Mouse (Mus musculus): ENCODE data around the gene Zfp467. TPM values are rescaled to one million over a fixed set of nuclear protein-coding genes. Genes with fewer than 3 reads are reported as not detected.

The Zfp467 gene
- polyA plus RNA-seq (2012; rRNA removed), result 42.1 and 51.4 TPM in 2 replicates

- peak; percentile 71 for DNase-seq
Observed at GRCm38 (mm10) chr6:48445181-48446101, at the start of gene Zfp467. Zfp467 (minus strand) TSS chr6:48445825.

DNA sequence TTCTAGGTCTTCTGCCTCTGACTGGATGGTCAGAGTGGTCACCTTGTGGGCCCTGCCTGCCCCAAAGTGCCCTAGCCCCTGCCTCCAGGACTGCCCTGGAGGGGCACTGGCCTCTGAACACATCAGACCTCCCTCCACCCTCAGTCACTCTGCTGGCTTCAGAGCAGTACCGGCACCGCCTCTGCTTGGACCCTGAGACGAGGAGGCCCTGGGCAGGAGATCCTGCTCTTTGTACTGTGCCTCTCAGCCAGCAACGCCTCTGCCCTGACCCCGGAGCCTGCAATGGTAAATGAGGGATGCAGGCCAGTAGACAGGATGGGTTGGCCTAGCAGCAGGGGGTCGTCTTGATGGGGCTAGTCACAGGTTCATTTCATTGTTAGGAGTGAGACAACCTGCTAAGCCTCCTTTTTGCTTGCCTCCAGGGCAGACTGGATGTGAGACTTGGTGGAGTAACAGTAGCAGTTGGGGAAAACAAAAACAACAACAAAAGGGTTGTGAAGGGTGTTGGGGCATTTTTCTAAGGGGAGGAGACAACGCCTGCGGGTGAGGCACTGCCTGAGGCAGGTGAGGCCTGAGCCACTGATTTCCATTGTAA lies 47.6 kb upstream of the Zfp467 start:
- no peak for DNase-seq
- Histone ChIP-seq H3K4me3 (replicated peaks; ENCODE audit: extremely low read depth, low read depth, low read length) (no peak overlapping the region), H3K4me1 (ENCODE audit: control insufficient read depth, insufficient read depth, low read length) (no peaks in the 10 kb centered on the region)
- no peak for TF ChIP-seq CTCF (IDR thresholded peaks at IDR 0.05; ENCODE audit: insufficient read depth, low read length)
- no peak for TF ChIP-seq POLR2A (IDR thresholded peaks at IDR 0.05; ENCODE audit: borderline replicate concordance, extremely low read depth, low read depth, low read length)
- 63% methylated on average over 8 of the region's 8 CpGs for WGBS

More at GRCm38 (mm10) chr6:48445181-48446101, at the start of gene Zfp467:
- under 1% methylated on average over 63 of the region's 65 CpGs for WGBS
- peak within 1 kb of the TSS; percentile 89 for H3K4me3 ChIP-seq (replicated peaks; ENCODE audit: extremely low read depth, low read depth, low read length)
- H3K4me1 ChIP-seq (ENCODE audit: control insufficient read depth, insufficient read depth, low read length), result no peaks in the 10 kb centered on the region
- peak; percentile 67; the same call in 1 of the 2 replicates for TF ChIP-seq POLR2A (IDR thresholded peaks at IDR 0.05; ENCODE audit: borderline replicate concordance, extremely low read depth, low read depth, low read length)
- no peak for TF ChIP-seq CTCF (IDR thresholded peaks at IDR 0.05; ENCODE audit: insufficient read depth, low read length)

DNA sequence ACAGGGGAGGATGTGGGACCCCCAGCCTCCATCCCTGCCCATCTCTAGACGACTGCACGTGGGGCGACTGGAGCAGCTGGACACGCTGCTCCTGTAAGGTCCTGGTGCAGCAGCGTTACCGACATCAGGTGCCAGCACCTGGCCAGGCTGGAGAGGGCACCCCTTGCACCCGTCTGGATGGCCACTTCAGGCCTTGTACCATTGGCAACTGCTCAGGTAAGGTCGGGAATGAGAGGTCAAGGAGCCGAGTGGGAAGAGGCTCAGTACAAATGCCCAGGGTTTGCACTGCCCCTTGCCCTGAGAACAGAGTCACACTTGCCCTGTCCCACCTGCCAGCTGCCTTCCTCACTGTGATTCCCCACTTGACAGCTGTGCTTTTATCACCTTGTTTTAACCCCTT lies 45.7 kb upstream of the Zfp467 start:
- Histone ChIP-seq H3K4me1 (ENCODE audit: control insufficient read depth, insufficient read depth, low read length) (no peaks in the 10 kb centered on the region), H3K4me3 (replicated peaks; ENCODE audit: extremely low read depth, low read depth, low read length) (no peak overlapping the region)
- 52% methylated on average over 9 of the region's 9 CpGs for WGBS
- DNase-seq, result peak; percentile 40
- TF ChIP-seq POLR2A (IDR thresholded peaks at IDR 0.05; ENCODE audit: borderline replicate concordance, extremely low read depth, low read depth, low read length) (no peak), CTCF (IDR thresholded peaks at IDR 0.05; ENCODE audit: insufficient read depth, low read length) (no peak)

DNA sequence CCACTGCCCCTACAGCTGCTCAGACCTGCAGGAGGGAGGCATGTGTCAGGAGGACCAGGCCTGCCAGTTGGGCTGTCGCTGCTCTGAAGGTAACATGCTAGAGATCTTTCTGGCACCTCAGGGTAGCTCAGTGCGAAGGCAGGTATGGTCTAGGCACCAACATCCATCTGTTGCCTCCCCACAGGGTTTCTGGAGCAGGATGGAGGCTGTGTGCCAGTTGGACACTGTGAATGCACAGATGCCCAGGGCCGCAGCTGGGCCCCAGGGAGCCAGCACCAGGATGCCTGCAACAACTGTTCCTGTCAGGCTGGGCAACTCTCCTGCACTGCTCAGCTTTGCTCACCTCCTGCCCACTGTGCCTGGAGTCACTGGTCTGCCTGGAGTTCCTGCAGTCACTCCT lies 44.1 kb upstream of the Zfp467 start:
- H3K4me3 ChIP-seq (replicated peaks; ENCODE audit: extremely low read depth, low read depth, low read length), result no peak overlapping the region
- WGBS, result 89% methylated on average over 3 of the region's 3 CpGs
- no peak for DNase-seq
- no peaks in the 10 kb centered on the region for H3K4me1 ChIP-seq (ENCODE audit: control insufficient read depth, insufficient read depth, low read length)
- TF ChIP-seq CTCF (IDR thresholded peaks at IDR 0.05; ENCODE audit: insufficient read depth, low read length), result no peak
- no peak for TF ChIP-seq POLR2A (IDR thresholded peaks at IDR 0.05; ENCODE audit: borderline replicate concordance, extremely low read depth, low read depth, low read length)

- no peak for DNase-seq
- no peak overlapping the region for H3K4me3 ChIP-seq (replicated peaks; ENCODE audit: extremely low read depth, low read depth, low read length)
Observed at GRCm38 (mm10) chr6:48487747-48488725, 42.4 kb upstream of the Zfp467 start.

GRCm38 (mm10) chr6:48482501-48482900 lies 36.9 kb upstream of the Zfp467 start:
- 81% methylated on average over 5 of the region's 5 CpGs for WGBS
- TF ChIP-seq POLR2A (IDR thresholded peaks at IDR 0.05; ENCODE audit: borderline replicate concordance, extremely low read depth, low read depth, low read length), result no peak
- TF ChIP-seq CTCF (IDR thresholded peaks at IDR 0.05; ENCODE audit: insufficient read depth, low read length), result no peak
- DNase-seq, result no peak
- Histone ChIP-seq H3K4me1 (ENCODE audit: control insufficient read depth, insufficient read depth, low read length) (no peaks in the 10 kb centered on the region), H3K4me3 (replicated peaks; ENCODE audit: extremely low read depth, low read depth, low read length) (no peak overlapping the region)

More at GRCm38 (mm10) chr6:48487747-48488725, 42.4 kb upstream of the Zfp467 start:
- no peaks in the 10 kb centered on the region for H3K4me1 ChIP-seq (ENCODE audit: control insufficient read depth, insufficient read depth, low read length)
- TF ChIP-seq CTCF (IDR thresholded peaks at IDR 0.05; ENCODE audit: insufficient read depth, low read length) (no peak), POLR2A (IDR thresholded peaks at IDR 0.05; ENCODE audit: borderline replicate concordance, extremely low read depth, low read depth, low read length) (0 out of 2 replicates have a peak, but pooled peaks have one; percentile 9)
- 18% methylated on average over 17 of the region's 25 CpGs for WGBS

- DNase-seq, result no peak
- TF ChIP-seq POLR2A (IDR thresholded peaks at IDR 0.05; ENCODE audit: borderline replicate concordance, extremely low read depth, low read depth, low read length) (no peak), CTCF (IDR thresholded peaks at IDR 0.05; ENCODE audit: insufficient read depth, low read length) (no peak)
- 67% methylated on average over 4 of the region's 4 CpGs for WGBS
- Histone ChIP-seq H3K4me1 (ENCODE audit: control insufficient read depth, insufficient read depth, low read length) (no peaks in the 10 kb centered on the region), H3K4me3 (replicated peaks; ENCODE audit: extremely low read depth, low read depth, low read length) (no peak overlapping the region)
Observed at GRCm38 (mm10) chr6:48478446-48478845, 32.8 kb upstream of the Zfp467 start.

- Histone ChIP-seq H3K4me3 (replicated peaks; ENCODE audit: extremely low read depth, low read depth, low read length) (no peak overlapping the region), H3K4me1 (ENCODE audit: control insufficient read depth, insufficient read depth, low read length) (no peaks in the 10 kb centered on the region)
- DNase-seq, result no peak
- no peak for TF ChIP-seq CTCF (IDR thresholded peaks at IDR 0.05; ENCODE audit: insufficient read depth, low read length)
- TF ChIP-seq POLR2A (IDR thresholded peaks at IDR 0.05; ENCODE audit: borderline replicate concordance, extremely low read depth, low read depth, low read length), result no peak
- WGBS, result 74% methylated on average over 2 of the region's 2 CpGs
Observed at GRCm38 (mm10) chr6:48470739-48471138, 25.1 kb upstream of the Zfp467 start.

DNA sequence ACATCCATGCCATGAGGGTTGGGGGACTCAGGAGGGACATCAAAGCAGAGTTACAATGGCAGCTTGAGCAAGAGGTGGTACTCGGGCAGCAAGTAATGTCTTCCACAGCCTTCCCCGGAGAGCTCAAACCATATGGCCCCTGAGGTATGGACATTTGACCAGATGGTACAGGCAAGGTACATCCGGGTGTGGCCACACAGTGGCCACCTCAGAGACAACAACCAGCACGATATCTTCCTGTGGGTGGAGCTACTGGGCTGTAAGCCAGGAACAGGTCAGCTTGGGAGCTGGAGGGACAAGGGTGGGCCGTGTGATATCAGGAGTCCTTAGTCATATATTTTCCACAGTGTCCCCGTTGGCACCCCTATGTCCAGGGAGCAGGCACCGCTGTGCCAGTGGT lies 21.9 kb upstream of the Zfp467 start:
- TF ChIP-seq POLR2A (IDR thresholded peaks at IDR 0.05; ENCODE audit: borderline replicate concordance, extremely low read depth, low read depth, low read length) (no peak), CTCF (IDR thresholded peaks at IDR 0.05; ENCODE audit: insufficient read depth, low read length) (no peak)
- 76% methylated on average over 7 of the region's 7 CpGs for WGBS
- no peak overlapping the region for H3K4me3 ChIP-seq (replicated peaks; ENCODE audit: extremely low read depth, low read depth, low read length)
- no peak for DNase-seq
- H3K4me1 ChIP-seq (ENCODE audit: control insufficient read depth, insufficient read depth, low read length), result no peaks in the 10 kb centered on the region
